Mouse (Mus musculus) cerebellum, postnatal 4 days (tissue): ENCODE measurements at regions not wholly inside any gene's neighbourhood (a gene's known extent, or its start where the extent isn't known, plus 50 kb on each side); places are given as distances from the start of the nearest gene placed in this dataset.

Experiments used
- DNase-seq, 2 experiments: peaks; one replicate each; pipeline ENCODE4 v3.0.0; 2022; ENCODE audit warnings: low spot score in 2 of 2, mixed read lengths in 1 of 2

GRCm38 (mm10) chr9:117967080-117967479 lies 73.2 kb upstream of the Azi2 start:
- no peak for DNase-seq

- DNase-seq = peak in 1 of 2 experiments; percentile 14
Observed at GRCm38 (mm10) chr9:117966326-117966989, 73.8 kb upstream of the Azi2 start.

DNA sequence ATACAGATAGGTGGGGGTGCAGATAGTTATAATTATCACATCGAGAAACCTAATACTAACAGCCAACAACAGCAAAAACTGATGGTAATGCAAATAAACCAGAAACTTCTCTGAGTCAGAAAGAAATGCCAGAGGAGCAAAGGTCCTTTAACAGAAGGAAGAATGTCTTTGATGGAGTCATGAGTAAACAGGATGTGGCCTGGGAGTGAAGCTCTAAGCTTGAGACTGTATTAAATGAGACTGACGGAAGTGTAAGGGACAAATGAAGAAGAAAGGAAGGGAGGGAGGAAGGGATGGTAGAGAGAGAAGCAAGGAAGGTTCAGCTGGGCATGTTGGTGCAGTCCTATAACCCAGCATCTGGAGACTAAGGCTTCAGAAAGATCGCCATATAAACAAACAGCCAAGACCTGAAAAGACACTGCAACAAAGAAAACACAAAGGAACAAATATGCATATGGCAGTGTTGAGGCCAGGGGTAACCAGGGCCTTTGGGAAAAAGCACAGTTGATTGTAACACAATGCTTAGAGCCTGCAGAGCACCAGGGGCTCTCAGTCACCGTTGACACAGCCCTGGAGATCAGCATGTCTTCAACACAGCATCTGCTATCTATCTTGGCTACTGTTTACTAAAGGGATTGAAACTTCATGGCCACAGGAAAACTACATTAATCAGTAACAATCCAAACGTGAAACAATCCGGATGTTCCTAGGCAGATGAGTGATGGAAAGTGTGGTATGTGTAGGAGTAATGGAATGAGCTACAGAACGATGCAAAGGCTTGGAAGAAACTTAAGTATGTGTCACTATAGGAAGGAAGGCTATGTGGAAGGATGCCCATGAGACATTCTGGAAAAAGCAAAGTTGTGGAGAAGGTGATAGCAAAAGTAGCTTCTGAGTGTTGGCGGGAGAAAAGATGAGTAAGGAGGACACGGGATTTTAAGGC lies 77.9 kb upstream of the Azi2 start:
- DNase-seq = no peak

- DNase-seq = no peak
Observed at GRCm38 (mm10) chr9:117959845-117960244, 80.5 kb upstream of the Azi2 start.

DNA sequence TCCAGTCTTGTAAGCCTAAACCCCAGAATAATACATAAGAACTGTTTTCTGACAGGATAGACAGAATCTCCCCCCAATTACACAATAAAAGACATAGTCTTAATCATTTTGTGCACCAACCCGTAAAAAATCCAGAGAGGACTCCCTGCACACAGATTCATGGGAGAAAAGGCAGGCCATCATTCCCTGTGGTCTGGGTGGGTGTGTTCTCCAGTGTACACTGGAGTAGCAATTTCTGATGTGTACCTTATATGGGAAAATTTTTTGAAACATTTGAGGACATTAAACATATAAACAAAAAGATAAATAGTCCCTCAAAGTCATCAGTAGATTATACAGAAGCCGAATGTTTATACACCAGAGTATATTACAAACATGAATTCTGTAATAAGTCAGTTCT lies 83.1 kb upstream of the Azi2 start:
- no peak for DNase-seq

GRCm38 (mm10) chr9:117956691-117957090 lies 83.6 kb upstream of the Azi2 start:
- DNase-seq = no peak

DNA sequence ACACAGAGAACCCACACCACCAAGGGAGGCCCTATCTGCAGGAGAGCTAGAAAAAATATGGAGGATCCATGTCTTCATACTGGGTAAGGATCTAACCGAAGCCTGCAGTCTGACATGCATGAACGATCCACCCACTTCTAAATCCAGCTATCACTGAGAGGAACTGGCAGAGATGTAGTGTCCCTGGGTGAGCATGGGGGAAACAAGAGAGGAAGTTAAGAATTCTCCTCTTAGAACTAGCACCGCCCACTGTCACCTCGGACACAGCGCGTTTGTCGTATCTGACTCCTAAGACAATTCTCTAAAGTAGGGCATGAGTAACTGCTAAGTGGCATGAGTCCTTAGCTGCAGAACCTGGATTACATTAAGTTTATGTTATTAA lies 112.8 kb upstream of the Azi2 start:
- no peak for DNase-seq

- DNase-seq = no peak
Observed at GRCm38 (mm10) chr9:117926700-117927465, 113.4 kb upstream of the Azi2 start.

DNA sequence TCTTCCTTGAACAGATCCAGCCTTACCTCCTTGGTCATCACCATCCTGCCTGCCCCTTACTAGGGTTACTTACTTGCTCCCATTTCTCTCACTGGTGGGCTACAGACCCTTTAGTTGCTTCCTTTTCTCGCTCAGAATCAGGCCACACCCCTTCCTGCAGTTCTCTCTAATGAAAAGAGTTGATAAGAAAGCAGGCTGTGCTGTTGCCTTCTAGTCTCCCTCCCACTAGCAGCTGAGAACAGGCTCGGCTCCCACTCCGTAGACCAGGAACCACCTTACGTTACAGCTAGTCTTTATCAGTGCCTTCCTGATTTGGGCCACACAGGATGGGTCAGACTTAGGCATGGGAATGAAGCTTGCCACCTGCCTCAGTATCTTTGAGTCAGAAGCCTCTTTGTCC lies 117.3 kb upstream of the Azi2 start:
- DNase-seq = no peak

DNA sequence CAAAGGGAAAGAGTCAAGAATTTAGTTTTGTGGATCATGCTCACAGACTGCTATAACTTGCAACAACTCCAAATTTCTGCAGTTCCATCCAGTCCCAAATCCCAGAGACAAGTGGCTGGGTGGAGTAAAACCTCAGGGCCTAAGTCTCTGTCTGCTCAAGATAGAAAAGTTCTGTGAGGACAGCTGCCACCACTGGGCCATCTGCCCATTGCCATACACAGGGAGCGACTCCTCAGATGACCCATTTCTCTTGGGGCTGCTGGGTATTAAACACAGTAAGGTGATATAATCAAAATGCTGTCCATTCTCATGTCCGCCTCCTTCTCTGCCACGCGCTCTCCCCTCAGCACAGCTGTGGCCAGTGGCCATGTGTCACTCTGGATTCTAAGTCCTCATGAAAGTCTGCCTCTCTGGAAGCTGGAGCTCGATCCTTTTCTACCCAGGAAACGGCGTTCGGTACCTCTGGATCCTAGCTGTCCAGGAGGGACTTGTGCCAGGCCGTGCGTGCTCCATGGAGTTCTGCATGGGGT lies 132.3 kb upstream of the Azi2 start:
- no peak for DNase-seq

- peak in 1 of 2 experiments; percentile 13 for DNase-seq
Observed at GRCm38 (mm10) chr9:117905045-117905747, 135.1 kb upstream of the Azi2 start.

DNA sequence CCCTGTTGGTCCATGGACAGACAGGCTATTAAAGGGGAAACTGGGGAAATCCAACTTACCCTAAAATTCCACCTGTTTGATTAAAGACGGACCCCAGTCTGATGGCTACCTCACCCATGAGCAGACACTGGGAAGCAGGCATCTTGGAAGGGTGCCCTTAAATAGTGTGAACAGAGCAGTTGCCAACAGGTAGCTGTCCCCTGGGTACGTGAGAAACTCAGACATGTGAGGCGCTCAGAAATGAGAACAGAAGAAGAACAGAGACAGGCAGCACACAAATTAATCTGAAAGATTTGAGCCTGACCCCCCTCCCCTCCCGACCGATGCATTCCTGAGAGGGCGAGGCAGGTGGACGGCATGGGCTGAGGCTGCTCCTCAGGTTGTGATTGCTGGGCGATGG lies 135.7 kb upstream of the Azi2 start:
- no peak for DNase-seq

DNA sequence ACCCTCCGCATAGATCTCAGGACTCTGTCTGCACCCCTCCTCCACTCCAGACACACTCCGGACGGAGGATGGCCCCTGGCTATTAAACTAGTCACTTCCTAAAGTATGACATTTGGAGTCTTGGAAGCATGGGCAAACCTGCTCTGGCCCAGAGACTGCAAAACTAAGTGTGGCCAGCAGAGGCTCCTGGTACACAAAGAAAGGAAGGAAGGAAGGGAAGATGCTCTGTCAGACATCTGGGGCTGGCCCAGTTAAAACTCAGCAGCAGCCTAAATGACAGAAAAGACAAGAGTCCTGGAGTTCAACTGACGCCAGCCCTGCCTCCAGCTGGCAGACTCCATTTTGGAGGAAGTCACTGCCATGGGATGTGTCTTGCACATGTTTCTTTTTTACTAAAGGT lies 137.3 kb upstream of the Azi2 start:
- DNase-seq = peak in 1 of 2 experiments; percentile 42

- DNase-seq = no peak
Observed at GRCm38 (mm10) chr9:117902239-117902939, 137.9 kb upstream of the Azi2 start.

DNA sequence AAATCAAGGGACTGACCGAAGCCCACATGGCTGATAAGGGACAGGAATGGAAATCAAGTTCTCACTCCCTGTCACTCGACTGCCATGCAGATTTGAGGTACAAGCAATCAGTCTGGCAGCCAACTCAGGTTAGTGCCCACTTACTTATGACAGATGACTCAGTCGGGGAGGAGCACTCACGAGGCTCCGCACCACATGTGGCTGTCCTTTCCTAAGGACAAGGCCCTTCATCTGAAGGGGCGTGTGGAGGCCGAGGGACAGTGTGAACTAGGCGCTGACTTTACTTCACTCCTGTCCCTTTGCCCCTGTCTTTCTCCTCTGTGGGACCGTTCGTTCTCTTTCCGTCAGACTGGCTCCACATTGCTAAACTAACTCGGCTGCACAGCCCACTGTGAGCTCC lies 139.7 kb upstream of the Azi2 start:
- DNase-seq = no peak

GRCm38 (mm10) chr9:117896517-117896916 lies 143.8 kb upstream of the Azi2 start:
- no peak for DNase-seq

DNA sequence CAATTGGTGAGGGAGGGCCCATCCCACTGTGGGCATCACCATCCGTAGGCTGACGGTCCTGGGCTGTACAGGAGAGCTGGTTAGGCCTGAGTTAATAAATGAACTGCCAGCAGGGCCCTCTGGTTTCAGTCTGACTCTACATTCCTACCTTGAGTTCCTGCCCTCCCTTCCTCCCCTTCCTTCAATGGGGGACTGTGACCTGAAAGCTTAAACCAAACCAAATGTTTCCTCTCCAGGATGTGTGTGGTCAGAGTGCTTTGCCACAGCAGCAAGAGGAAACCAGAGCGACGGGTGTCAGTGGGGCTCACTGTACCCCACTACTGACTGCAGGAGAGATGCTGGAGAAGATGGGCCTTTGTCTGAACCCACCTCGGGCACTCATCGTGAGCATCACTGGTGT lies 147.7 kb upstream of the Azi2 start:
- DNase-seq = no peak

DNA sequence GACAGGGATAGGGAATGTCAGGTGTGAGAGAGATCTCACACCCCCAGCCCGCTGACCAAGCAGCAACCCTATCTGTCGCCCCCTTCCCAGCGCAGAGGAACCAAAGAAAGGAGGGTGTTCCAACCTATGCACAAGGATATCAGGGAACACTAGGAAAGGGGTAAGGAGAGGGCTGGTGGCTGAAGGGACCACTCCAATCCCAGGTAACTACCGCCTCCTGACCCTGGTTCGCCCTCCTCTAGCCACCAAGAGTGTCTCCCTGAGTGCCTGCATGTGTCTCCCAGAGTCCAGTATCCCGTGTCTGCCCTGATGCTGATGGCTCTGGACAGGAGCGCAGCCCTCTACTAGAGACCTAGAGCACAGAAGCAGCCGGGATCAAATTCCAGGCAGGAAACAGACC lies 167.1 kb upstream of the Azi2 start:
- DNase-seq = no peak

- DNase-seq = peak; percentile 33 to 39
Observed at GRCm38 (mm10) chr9:117872387-117873081, 167.8 kb upstream of the Azi2 start.

GRCm38 (mm10) chr9:117872021-117872386 lies 168.3 kb upstream of the Azi2 start:
- peak in 1 of 2 experiments; percentile 13 for DNase-seq
